Mouse (Mus musculus): ENCODE measurements around the gene Scn2a. TPM values are rescaled to one million over a fixed set of nuclear protein-coding genes. Genes with fewer than 3 reads are reported as not detected.

The Scn2a gene
- 0.33 TPM for polyA plus RNA-seq (2017; shearing (Covaris generic))

GRCm38 (mm10) chr2:65620556-65621166, at the start of gene Scn2a:
TSS of gene Scn2a (plus strand) at chr2:65620771.

Other genes starting within 250 kb of the Scn2a start
- not detected for gene Scn3a, start 53.1 kb upstream of the Scn2a start, polyA plus RNA-seq (2017; shearing (Covaris generic))
- gene Csrnp3, start 225.0 kb downstream of the Scn2a start, polyA plus RNA-seq (2017; shearing (Covaris generic)) = not detected

Measured in CD4-positive, CD25-positive, alpha-beta regulatory T cell, adult 9 weeks (primary cell).